Mouse (Mus musculus) kidney, adult 9 months (tissue): ENCODE results near the gene Yif1a.
"Not testable (repeated sequence)": the region's sequence is repeated elsewhere in the genome, so short reads cannot be mapped to it uniquely, and the experiment has no call there.

Experiments
- DNase-seq: peaks from one replicate; pipeline ENCODE4 v3.0.0; 2022

Gene Yif1a

GRCm38 (mm10) chr19:5085145-5085863 is 3.0 kb upstream of the Yif1a start, which contains the start of gene Tmem151a:
TSS of gene Tmem151a (minus strand) at chr19:5085531.
- DNase-seq: peak; percentile 56

GRCm38 (mm10) chr19:5086533-5086932 is 1.8 kb upstream of the Yif1a start:
- not testable (repeated sequence) for DNase-seq

GRCm38 (mm10) chr19:5089324-5089723 is 986 bp downstream of the Yif1a start:
- DNase-seq: no peak

- no peak for DNase-seq
Measured at GRCm38 (mm10) chr19:5092083-5092482, 3.7 kb downstream of the Yif1a start.

- DNase-seq: no peak
Measured at GRCm38 (mm10) chr19:5093481-5094242, 5.3 kb downstream of the Yif1a start.

- DNase-seq: peak; percentile 94
Measured at GRCm38 (mm10) chr19:5094243-5094632, 5.9 kb downstream of the Yif1a start.

- no peak for DNase-seq
Measured at GRCm38 (mm10) chr19:5094746-5095417, 6.5 kb downstream of the Yif1a start.

GRCm38 (mm10) chr19:5095887-5096474 is 7.6 kb downstream of the Yif1a start:
- DNase-seq: no peak

GRCm38 (mm10) chr19:5097521-5098362 is 9.4 kb downstream of the Yif1a start:
- no peak for DNase-seq

GRCm38 (mm10) chr19:5098363-5099143 is 10.2 kb downstream of the Yif1a start, which contains the start of gene Cnih2:
TSS of gene Cnih2 (minus strand) at chr19:5098521.
- DNase-seq: no peak

- peak; percentile 75 for DNase-seq
Measured at GRCm38 (mm10) chr19:5106074-5106473, 17.7 kb downstream of the Yif1a start.

GRCm38 (mm10) chr19:5106731-5107191 is 18.4 kb downstream of the Yif1a start, which contains the start of gene Rab1b:
TSS of gene Rab1b (minus strand) at chr19:5107072.
- DNase-seq: peak; percentile 99

- DNase-seq: no peak
Measured at GRCm38 (mm10) chr19:5107556-5108270, 19.4 kb downstream of the Yif1a start.

- peak; percentile 77 for DNase-seq
Measured at GRCm38 (mm10) chr19:5108271-5108575, 19.9 kb downstream of the Yif1a start.

GRCm38 (mm10) chr19:5108702-5109101 is 20.4 kb downstream of the Yif1a start:
- DNase-seq: peak; percentile 80

- peak; percentile 32 for DNase-seq
Measured at GRCm38 (mm10) chr19:5109659-5110453, 21.5 kb downstream of the Yif1a start.

- no peak for DNase-seq
Measured at GRCm38 (mm10) chr19:5113783-5114182, 25.4 kb downstream of the Yif1a start.

GRCm38 (mm10) chr19:5117494-5118383 is 29.4 kb downstream of the Yif1a start:
- peak; percentile 91 for DNase-seq

- no peak for DNase-seq
Measured at GRCm38 (mm10) chr19:5118384-5118698, 30.0 kb downstream of the Yif1a start, which contains the start of gene Klc2. TSS of gene Klc2 (minus strand) at chr19:5118560.
